7 mouse cellular contexts compared by ENCODE assay signal in genomic region chr12:69501783-69502705, GRCm38 (mm10).
A peak's percentile ranks its signal among the peaks of the same experiment; 100 is the strongest.
DNase-seq lines count a peak whose midpoint lies in the region; ATAC-seq lines count a peak whose summit lies in the region.

No protein-coding gene starts in this region.

- H3K9me3 ChIP-seq in embryonic facial prominence, embryonic 15.5 days (replicated peaks) = no peaks in the 10 kb centered on the region
- H3K9me3 ChIP-seq in limb, embryonic 13.5 days = no peaks in the 10 kb centered on the region
- H3K9me3 ChIP-seq in midbrain, embryonic 14.5 days (ENCODE audit: control insufficient read depth, low read length) = no peaks in the 10 kb centered on the region

- peak; percentile 90 for DNase-seq in adrenal gland, postnatal 14 days
- peak; percentile 94 for DNase-seq in heart, adult 9 months (ENCODE audit: low spot score in 2 of 2)
- peak; percentile 88 for DNase-seq in kidney, adult 9 months
- DNase-seq in midbrain, embryonic 14.5 days = peak; percentile 77
- peak; percentile 67 to 76 for DNase-seq in spleen, adult 18-20 months

- ATAC-seq in embryonic facial prominence, embryonic 15.5 days (ENCODE audit: insufficient number of reproducible peaks, low FRiP score, low TSS enrichment, low read depth) = peak; percentile 84
- ATAC-seq in limb, embryonic 13.5 days (ENCODE audit: low FRiP score, low read depth) = peak; percentile 82
- peak; percentile 82 for ATAC-seq in midbrain, embryonic 14.5 days (ENCODE audit: low FRiP score, low TSS enrichment)

- H3K27ac ChIP-seq in embryonic facial prominence, embryonic 15.5 days (replicated peaks) = peak overlapping the region; percentile 92
- H3K27ac ChIP-seq in limb, embryonic 13.5 days = peak overlapping the region; percentile 91
- H3K27ac ChIP-seq in midbrain, embryonic 14.5 days (replicated peaks; ENCODE audit: low read depth, low read length) = peak overlapping the region; percentile 71

- H3K36me3 ChIP-seq in embryonic facial prominence, embryonic 15.5 days = no peaks in the 10 kb centered on the region
- no peaks in the 10 kb centered on the region for H3K36me3 ChIP-seq in limb, embryonic 13.5 days
- H3K36me3 ChIP-seq in midbrain, embryonic 14.5 days (ENCODE audit: control insufficient read depth, insufficient read depth, low read length) = no peaks in the 10 kb centered on the region

- whole genome bisulfite sequencing in embryonic facial prominence, embryonic 15.5 days = 7% methylated on average over 20 of the region's 20 CpGs
- 15% methylated on average over 20 of the region's 20 CpGs for WGBS in limb, embryonic 13.5 days
- 14% methylated on average over 20 of the region's 20 CpGs for WGBS in midbrain, embryonic 14.5 days

- peak overlapping the region; percentile 9; the same call in 1 of the 2 replicates for H3K9ac ChIP-seq in embryonic facial prominence, embryonic 15.5 days
- H3K9ac ChIP-seq in limb, embryonic 13.5 days = peak overlapping the region; percentile 54
- H3K9ac ChIP-seq in midbrain, embryonic 14.5 days (replicated peaks; ENCODE audit: low read length) = peak overlapping the region; percentile 34; the same call in 1 of the 2 replicates

- H3K4me2 ChIP-seq in embryonic facial prominence, embryonic 15.5 days (replicated peaks) = peak overlapping the region; percentile 21
- H3K4me2 ChIP-seq in limb, embryonic 13.5 days (replicated peaks) = peak overlapping the region; percentile 49
- H3K4me2 ChIP-seq in midbrain, embryonic 14.5 days (ENCODE audit: low read length) = peak overlapping the region; percentile 37

- H3K27me3 ChIP-seq in embryonic facial prominence, embryonic 15.5 days = no peaks in the 10 kb centered on the region
- no peaks in the 10 kb centered on the region for H3K27me3 ChIP-seq in limb, embryonic 13.5 days
- H3K27me3 ChIP-seq in midbrain, embryonic 14.5 days (ENCODE audit: control insufficient read depth, insufficient read depth, low read length) = no peaks in the 10 kb centered on the region

- H3K4me3 ChIP-seq in embryonic facial prominence, embryonic 15.5 days (replicated peaks) = peak overlapping the region; percentile 21
- H3K4me3 ChIP-seq in limb, embryonic 13.5 days = peak overlapping the region; percentile 5; the same call in 1 of the 2 replicates
- no peak overlapping the region for H3K4me3 ChIP-seq in midbrain, embryonic 14.5 days (replicated peaks; ENCODE audit: low read depth, low read length)

- H3K4me1 ChIP-seq in embryonic facial prominence, embryonic 15.5 days = peaks cover 45% of the 10 kb centered on the region
- H3K4me1 ChIP-seq in limb, embryonic 13.5 days = peaks cover 33% of the 10 kb centered on the region
- peaks cover 15% of the 10 kb centered on the region; the same call in 1 of the 2 replicates for H3K4me1 ChIP-seq in midbrain, embryonic 14.5 days (ENCODE audit: control insufficient read depth, insufficient read depth, low read length)
